Mouse (Mus musculus) CD4-positive helper T cell, adult 2 months (primary cell): ENCODE measurements around the gene Xab2.
"Not testable (repeated sequence)": the region's sequence is repeated elsewhere in the genome, so short reads cannot be mapped to it uniquely, and the experiment has no call there.

ENCODE experiments used
- DNase-seq: peaks from one replicate; pipeline ENCODE4 v3.0.0-alpha.2; 2012; ENCODE audit warnings: low read depth, missing footprints, low spot score

The Xab2 gene

GRCm38 (mm10) chr8:3609816-3610150 is 11.3 kb downstream of the Xab2 start:
- DNase-seq = no peak

DNA sequence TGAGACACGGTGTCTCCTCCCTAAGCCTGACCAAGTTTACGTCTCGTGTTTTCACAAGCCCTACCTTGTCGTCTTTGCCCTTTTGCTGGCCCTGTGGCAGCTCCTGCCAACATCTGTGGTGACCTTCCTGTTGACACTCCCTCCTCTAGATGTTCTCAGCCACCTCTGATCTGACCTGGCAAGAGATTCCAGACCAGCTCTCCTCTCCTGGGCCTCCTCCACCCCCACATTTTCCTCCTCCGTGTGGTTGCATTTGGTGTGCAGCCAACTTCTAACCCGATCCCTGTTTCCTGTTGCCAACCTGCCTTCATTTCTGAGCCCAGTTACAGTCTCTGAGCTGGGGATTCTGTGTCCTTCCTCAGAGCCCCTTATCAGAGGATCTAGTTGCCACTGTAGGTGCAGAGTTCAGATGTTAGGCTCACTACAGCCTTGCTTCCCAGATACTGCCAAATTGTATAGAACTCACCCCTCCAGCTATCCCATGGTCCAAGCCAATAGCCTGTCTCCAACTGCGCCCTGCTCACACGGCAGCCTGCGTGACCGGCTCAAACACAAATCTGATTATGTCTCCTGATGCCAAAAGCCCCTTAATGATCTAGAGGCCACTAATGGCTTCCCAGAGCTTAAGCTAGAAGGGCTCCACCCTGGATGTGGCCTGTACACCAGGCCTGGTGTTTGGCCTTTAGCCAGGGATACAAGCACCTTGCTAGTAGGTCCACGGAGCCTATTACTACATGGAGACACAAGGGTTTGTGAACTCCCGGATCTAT is 11.9 kb downstream of the Xab2 start:
- no peak for DNase-seq

- DNase-seq = no peak
Measured at GRCm38 (mm10) chr8:3607822-3608221, 13.3 kb downstream of the Xab2 start.

DNA sequence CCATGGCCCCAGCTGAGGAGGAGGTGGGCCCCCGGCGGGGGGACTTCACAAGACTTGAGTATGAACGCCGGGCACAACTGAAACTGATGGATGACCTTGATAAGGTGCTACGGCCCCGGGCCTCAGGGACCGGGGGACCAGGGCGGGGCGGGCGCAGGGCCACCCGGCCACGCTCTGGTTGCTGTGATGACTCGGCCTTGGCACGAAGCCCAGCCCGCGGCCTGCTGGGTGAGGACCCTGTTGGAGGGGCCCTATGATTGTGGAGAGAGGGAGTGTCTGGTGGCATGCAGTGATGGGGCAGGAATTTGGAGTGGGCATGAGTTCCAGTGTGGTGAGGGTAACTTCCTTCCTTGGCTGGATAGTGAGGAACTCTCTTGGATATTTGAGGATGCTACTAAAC is 14.5 kb downstream of the Xab2 start:
- no peak for DNase-seq

GRCm38 (mm10) chr8:3603439-3603838 is 17.7 kb downstream of the Xab2 start:
- no peak for DNase-seq

- DNase-seq = no peak
Measured at GRCm38 (mm10) chr8:3600401-3600800, 20.7 kb downstream of the Xab2 start.

DNA sequence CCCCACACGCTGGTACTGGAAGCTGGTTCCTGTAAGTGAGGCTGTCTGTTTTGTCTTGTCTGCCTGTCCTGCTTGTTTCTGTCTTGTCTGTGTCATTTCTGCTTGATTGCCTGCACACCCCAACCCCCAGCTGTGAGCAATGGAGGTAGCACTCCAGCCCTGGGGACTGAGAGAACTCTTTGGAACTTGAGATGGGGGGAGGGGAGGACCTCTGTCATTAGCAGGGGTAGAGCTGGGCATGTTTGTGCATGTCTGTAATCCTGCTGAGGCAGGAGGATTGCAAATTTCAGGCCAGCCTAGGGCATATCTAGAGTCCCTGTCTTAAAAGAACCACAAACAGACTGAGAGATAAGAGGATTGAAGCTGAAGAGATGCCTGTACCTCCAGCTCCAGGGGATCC is 21.9 kb downstream of the Xab2 start:
- DNase-seq = no peak

GRCm38 (mm10) chr8:3598054-3598453 is 23.1 kb downstream of the Xab2 start:
- DNase-seq = no peak

DNA sequence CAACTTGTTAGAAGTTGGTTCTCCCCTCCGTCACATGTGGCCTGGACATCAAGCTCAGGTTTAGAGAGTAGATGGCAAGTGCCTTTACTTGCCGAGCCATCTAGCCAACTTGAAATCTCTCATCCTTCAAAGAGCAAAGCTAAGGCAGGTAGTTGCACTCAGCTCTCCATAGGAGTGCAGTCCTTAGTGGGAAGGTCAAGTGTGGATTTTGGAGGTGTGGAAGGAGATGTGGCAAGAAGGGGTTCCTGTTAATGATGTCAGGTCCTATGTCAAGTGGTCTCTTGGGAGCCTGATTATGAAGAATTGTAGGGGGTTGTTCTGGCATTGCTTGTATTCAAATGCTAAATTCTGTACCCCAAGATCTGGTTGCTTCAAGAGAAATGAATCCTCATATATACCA is 26.6 kb downstream of the Xab2 start:
- no peak for DNase-seq

- no peak for DNase-seq
Measured at GRCm38 (mm10) chr8:3593470-3593869, 27.6 kb downstream of the Xab2 start.

DNA sequence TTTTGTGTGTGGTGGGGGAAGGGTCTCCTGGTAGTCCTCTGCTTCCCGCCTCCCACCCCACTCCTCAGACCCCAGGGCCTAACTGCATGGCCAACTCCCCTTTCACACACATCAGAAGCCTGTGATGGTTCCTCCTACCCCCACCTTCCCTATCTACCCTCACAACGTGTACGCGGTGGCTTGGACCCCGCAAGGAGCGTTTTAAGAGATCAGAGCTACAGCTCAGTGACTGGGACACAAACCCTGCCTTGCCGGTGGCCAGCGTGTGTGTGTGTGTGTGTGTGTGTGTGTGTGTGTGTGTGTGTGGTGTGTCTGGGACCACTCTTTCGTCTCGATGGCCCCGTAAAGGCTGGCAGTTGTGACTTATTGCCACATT is 32.9 kb downstream of the Xab2 start:
- no peak for DNase-seq

GRCm38 (mm10) chr8:3587391-3588257 is 33.5 kb downstream of the Xab2 start:
- peak; percentile 54 for DNase-seq

GRCm38 (mm10) chr8:3586993-3587390 is 34.1 kb downstream of the Xab2 start, which contains the start of gene Camsap3:
TSS of gene Camsap3 (plus strand) at chr8:3587293.
- DNase-seq = no peak

- no peak for DNase-seq
Measured at GRCm38 (mm10) chr8:3586452-3586851, 34.7 kb downstream of the Xab2 start.

- not testable (repeated sequence) for DNase-seq
Measured at GRCm38 (mm10) chr8:3581961-3582360, 39.2 kb downstream of the Xab2 start.

GRCm38 (mm10) chr8:3579390-3580364 is 41.4 kb downstream of the Xab2 start:
- DNase-seq = no peak

DNA sequence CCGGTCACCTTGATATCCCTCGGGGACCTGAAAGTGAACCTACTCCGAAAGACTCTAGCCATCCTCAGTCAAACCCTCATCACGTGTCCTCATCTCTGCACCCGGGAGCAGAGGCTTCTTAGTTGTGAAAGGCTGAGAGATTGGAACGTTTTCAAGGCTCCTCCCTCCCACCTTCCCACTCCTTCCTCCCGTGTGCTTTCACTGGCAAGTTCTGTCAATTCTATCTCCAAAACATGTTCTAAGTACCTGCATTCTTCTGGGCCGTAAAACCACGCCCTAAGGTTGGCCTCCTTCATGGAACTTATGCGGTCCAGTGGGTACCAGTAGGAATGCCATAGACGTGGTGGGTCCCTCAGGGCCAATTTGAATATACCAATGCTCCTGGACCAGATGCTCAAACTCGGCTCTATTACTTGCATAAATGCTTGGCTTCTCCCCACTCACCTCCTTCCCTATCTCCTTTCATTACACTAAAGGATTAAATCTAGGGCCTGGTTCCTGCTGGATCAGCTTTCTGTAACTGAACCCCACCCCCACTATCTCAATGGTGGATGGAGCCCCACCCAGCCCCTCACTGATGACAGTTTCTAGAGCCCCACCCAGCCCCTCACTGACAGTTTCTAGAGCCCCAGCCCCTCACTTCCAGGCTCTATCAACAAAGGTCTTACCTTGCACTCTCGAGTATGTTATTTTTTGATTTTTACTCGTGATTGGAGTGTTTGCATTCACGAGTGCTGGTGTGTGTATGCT is 44.7 kb downstream of the Xab2 start:
- DNase-seq = no peak

DNA sequence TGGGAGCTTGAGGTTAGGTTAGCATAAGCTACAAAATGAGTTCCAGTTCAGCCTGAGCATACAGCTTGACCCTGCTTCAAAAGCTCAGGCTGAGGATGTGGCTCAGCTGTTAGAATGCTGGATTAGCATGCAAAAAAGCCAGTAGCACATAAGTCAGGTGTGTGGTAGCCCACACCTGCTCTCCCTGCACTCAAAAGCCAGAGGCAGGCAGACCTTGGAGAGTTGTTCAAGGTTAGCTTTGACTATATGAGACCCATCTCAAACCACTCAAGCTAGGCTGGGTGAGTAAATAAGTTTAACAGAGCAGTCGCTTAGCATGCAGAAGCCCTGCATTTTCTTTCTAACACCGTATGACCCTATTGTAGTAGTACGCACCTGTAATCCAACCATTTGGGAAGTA is 46.6 kb downstream of the Xab2 start:
- DNase-seq = no peak

- no peak for DNase-seq
Measured at GRCm38 (mm10) chr8:3569784-3570183, 51.3 kb downstream of the Xab2 start.

DNA sequence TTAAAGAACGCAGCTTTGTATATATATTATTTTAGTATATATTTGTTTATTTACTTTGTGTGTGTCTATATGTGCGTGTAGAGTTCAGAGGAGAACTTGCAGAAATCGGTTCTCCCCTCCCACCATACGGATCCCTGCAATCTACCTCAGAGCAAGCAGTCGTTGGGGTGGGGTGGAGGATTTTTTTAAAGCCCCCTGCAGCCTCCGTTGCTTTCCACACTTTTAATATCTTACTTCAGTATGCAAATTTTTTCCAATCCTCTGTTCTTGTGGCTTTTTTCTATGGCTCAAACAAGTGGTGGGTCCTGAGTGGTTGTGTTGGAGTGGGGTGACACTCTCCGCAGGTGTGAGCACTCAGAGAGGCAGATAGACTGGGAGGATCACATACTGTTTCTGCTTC is 52.7 kb downstream of the Xab2 start:
- no peak for DNase-seq
